Mouse (Mus musculus) lung, postnatal 14 days (tissue): Measurements from ENCODE around the gene Sorcs1.

Experiments
- DNase-seq: peaks from one replicate; pipeline ENCODE4 v3.0.0; 2021

Gene Sorcs1

GRCm38 (mm10) chr19:50534031-50534430, 144.4 kb downstream of the Sorcs1 start:
- no peak for DNase-seq

- no peak for DNase-seq
Measured at GRCm38 (mm10) chr19:50527835-50528234, 150.6 kb downstream of the Sorcs1 start.

- no peak for DNase-seq
Measured at GRCm38 (mm10) chr19:50526094-50526493, 152.4 kb downstream of the Sorcs1 start.

- DNase-seq: no peak
Measured at GRCm38 (mm10) chr19:50521943-50522342, 156.5 kb downstream of the Sorcs1 start.

- no peak for DNase-seq
Measured at GRCm38 (mm10) chr19:50515059-50515673, 163.3 kb downstream of the Sorcs1 start.

- DNase-seq: no peak
Measured at GRCm38 (mm10) chr19:50514309-50514830, 164.1 kb downstream of the Sorcs1 start.

- DNase-seq: no peak
Measured at GRCm38 (mm10) chr19:50502816-50503215, 175.6 kb downstream of the Sorcs1 start.

- no peak for DNase-seq
Measured at GRCm38 (mm10) chr19:50491121-50491520, 187.3 kb downstream of the Sorcs1 start.

- DNase-seq: no peak
Measured at GRCm38 (mm10) chr19:50490721-50491120, 187.7 kb downstream of the Sorcs1 start.

- no peak for DNase-seq
Measured at GRCm38 (mm10) chr19:50489786-50490185, 188.7 kb downstream of the Sorcs1 start.

GRCm38 (mm10) chr19:50488421-50488820, 190.0 kb downstream of the Sorcs1 start:
- DNase-seq: no peak

- peak; percentile 36 for DNase-seq
Measured at GRCm38 (mm10) chr19:50487768-50488167, 190.7 kb downstream of the Sorcs1 start.

GRCm38 (mm10) chr19:50486345-50486744, 192.1 kb downstream of the Sorcs1 start:
- no peak for DNase-seq

GRCm38 (mm10) chr19:50476774-50477173, 201.7 kb downstream of the Sorcs1 start:
- no peak for DNase-seq

GRCm38 (mm10) chr19:50468592-50468991, 209.9 kb downstream of the Sorcs1 start:
- DNase-seq: no peak

- DNase-seq: no peak
Measured at GRCm38 (mm10) chr19:50464811-50465210, 213.6 kb downstream of the Sorcs1 start.

- no peak for DNase-seq
Measured at GRCm38 (mm10) chr19:50458581-50458980, 219.9 kb downstream of the Sorcs1 start.

- no peak for DNase-seq
Measured at GRCm38 (mm10) chr19:50457275-50457892, 221.1 kb downstream of the Sorcs1 start.

GRCm38 (mm10) chr19:50441099-50441498, 237.3 kb downstream of the Sorcs1 start:
- DNase-seq: no peak

- no peak for DNase-seq
Measured at GRCm38 (mm10) chr19:50440246-50440910, 238.1 kb downstream of the Sorcs1 start.

- no peak for DNase-seq
Measured at GRCm38 (mm10) chr19:50439464-50439881, 239.0 kb downstream of the Sorcs1 start.

- DNase-seq: no peak
Measured at GRCm38 (mm10) chr19:50422928-50423327, 255.5 kb downstream of the Sorcs1 start.

GRCm38 (mm10) chr19:50418962-50419720, 259.3 kb downstream of the Sorcs1 start:
- no peak for DNase-seq
